In the genomic region with DNA sequence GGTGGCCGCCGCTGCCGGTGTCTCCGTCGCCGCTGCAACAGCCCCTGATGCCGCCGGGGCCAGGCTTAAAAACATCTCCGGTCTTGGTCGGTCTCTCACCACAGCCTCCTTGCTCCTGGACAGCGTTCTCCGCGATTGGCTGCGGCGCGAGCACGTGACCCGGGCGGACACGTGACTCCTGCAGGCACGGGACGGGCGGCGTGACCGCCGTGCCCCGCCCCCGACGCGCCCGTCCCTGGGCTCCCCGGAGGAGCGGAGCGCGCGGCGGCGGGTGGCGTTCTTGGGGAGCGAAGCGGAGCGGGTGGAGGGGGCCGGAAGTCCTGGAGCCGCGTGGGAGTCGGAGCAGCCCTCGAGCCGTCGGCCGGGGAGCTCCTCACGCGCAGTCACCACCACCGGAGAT, we compare ENCODE assay signal across 8 mouse cellular contexts. TPM values are rescaled to one million over a fixed set of nuclear protein-coding genes. Genes with fewer than 3 reads are reported as not detected.
DNase-seq lines count a peak whose midpoint lies in the region; ATAC-seq and TF ChIP-seq lines count a peak whose summit lies in the region.

TSS of gene Ankrd12 (minus strand) at position 156 of the 400 bp plus-strand sequence.

- in situ Hi-C loops in Patski (cut with MboI; ENCODE audit: low pct_unique_long_range_greater_than_20kb): no loop called here

- H3K9ac ChIP-seq in hindbrain, embryonic 12.5 days: peak within 1 kb of the TSS; percentile 81

- peak; percentile 55 for DNase-seq in Patski (ENCODE audit: low read depth, low spot score)
- peak; percentile 97 for DNase-seq in cerebellum, postnatal 10 days
- DNase-seq in frontal cortex, postnatal 10 days (ENCODE audit: low spot score in 2 of 2): peak; percentile 94 to 96
- DNase-seq in layer of hippocampus, postnatal 14 days (ENCODE audit: low spot score in 2 of 2): peak; percentile 95 to 96
- peak; percentile 97 for DNase-seq in lung, postnatal 10 days
- peak; percentile 90 for DNase-seq in ovary, postnatal 14 days (ENCODE audit: low spot score)
- peak; percentile 91 to 93 for DNase-seq in thymus, postnatal 10 days (ENCODE audit: low spot score in 2 of 2)

- under 1% methylated on average over 53 of the region's 53 CpGs for WGBS in hindbrain, embryonic 12.5 days

- peak; percentile 90 for ATAC-seq in Patski
- ATAC-seq in hindbrain, embryonic 12.5 days (ENCODE audit: low FRiP score): peak; percentile 98

- CTCF ChIA-PET in Patski (lab: Charles Lee): interaction anchor here (0.7 to 1.9 kb wide), 3 partner anchors 14 to 212 kb away, joined by 3 to 5 read pairs (median 4); partner anchors contain the start of gene Ndufv2

- H3K9me3 ChIP-seq in hindbrain, embryonic 12.5 days (replicated peaks): no peaks in the 10 kb centered on the region

- H3K4me1 ChIP-seq in hindbrain, embryonic 12.5 days: peaks cover 17% of the 10 kb centered on the region; the same call in 1 of the 2 replicates

- POLR2A ChIA-PET in Patski (lab: Charles Lee): no interaction called here

- H3K27me3 ChIP-seq in Patski: no peaks in the 10 kb centered on the region
- H3K27me3 ChIP-seq in hindbrain, embryonic 12.5 days: 0 out of 2 replicates have a peak, but pooled peaks cover 3% of the 10 kb centered on the region

- H3K36me3 ChIP-seq in hindbrain, embryonic 12.5 days: peaks cover 15% of the 10 kb centered on the region

- H3K4me2 ChIP-seq in hindbrain, embryonic 12.5 days (replicated peaks): peak within 1 kb of the TSS; percentile 85

- H3K27ac ChIP-seq in hindbrain, embryonic 12.5 days: peak within 1 kb of the TSS; percentile 95

- H3K4me3 ChIP-seq in hindbrain, embryonic 12.5 days: peak within 1 kb of the TSS; percentile 88

- TF ChIP-seq CTCF in Patski (IDR thresholded peaks at IDR 0.05): no peak

RNA-seq across cellular contexts. Expression of gene Ankrd12, which starts in this region (rescaled TPM):
- 20.4 TPM for polyA plus RNA-seq in Patski (2021)
- polyA plus RNA-seq in hindbrain, embryonic 12.5 days (2016; fragmentation: Nextera tagmentation; extraction: Ambion mirVana): 70.7 and 78.1 TPM in 2 replicates
- total RNA-seq in layer of hippocampus, postnatal 14 days (2021): 100 to 1,000 TPM; 101 to 104 TPM

Comparison
In these comparisons a context has a peak if more than half of its experiments do, and no peak if none do; other contexts are left out.
1. Peak in every context shown above with its lines: DNase-seq, ATAC-seq, H3K4me3 ChIP-seq and H3K27ac ChIP-seq.